Mouse (Mus musculus): ENCODE data around the gene Mettl26. TPM values are rescaled to one million over a fixed set of nuclear protein-coding genes. Genes with fewer than 3 reads are reported as not detected.

The Mettl26 gene
- polyA plus RNA-seq, 1 experiment = 77.3 TPM

GRCm38 (mm10) chr17:25877741-25878610 lies 3.1 kb downstream of the Mettl26 start:
- 97% methylated on average over 32 of the region's 32 CpGs for WGBS
- Histone ChIP-seq H3K36me3 (ENCODE audit: control insufficient read depth, insufficient read depth, low read length) (no peaks in the 10 kb centered on the region), H3K27ac (ENCODE audit: control insufficient read depth, insufficient read depth, low read length) (no peak overlapping the region), H3K4me1 (replicated peaks; ENCODE audit: control insufficient read depth, insufficient read depth, low read length) (peaks cover 17% of the 10 kb centered on the region), H3K4me3 (ENCODE audit: control insufficient read depth, insufficient read depth, low read length) (no peak overlapping the region), H3K27me3 (ENCODE audit: control insufficient read depth, insufficient read depth, low read length) (no peaks in the 10 kb centered on the region)
- no peak for TF ChIP-seq POLR2A (IDR thresholded peaks at IDR 0.05; ENCODE audit: control insufficient read depth, extremely low read depth, insufficient read depth, low read length, poor library complexity)
- TF ChIP-seq CTCF (IDR thresholded peaks at IDR 0.05; ENCODE audit: borderline replicate concordance, control insufficient read depth, extremely low read depth, insufficient read depth, low read length, poor library complexity) = no peak
- DNase-seq = no peak

DNA sequence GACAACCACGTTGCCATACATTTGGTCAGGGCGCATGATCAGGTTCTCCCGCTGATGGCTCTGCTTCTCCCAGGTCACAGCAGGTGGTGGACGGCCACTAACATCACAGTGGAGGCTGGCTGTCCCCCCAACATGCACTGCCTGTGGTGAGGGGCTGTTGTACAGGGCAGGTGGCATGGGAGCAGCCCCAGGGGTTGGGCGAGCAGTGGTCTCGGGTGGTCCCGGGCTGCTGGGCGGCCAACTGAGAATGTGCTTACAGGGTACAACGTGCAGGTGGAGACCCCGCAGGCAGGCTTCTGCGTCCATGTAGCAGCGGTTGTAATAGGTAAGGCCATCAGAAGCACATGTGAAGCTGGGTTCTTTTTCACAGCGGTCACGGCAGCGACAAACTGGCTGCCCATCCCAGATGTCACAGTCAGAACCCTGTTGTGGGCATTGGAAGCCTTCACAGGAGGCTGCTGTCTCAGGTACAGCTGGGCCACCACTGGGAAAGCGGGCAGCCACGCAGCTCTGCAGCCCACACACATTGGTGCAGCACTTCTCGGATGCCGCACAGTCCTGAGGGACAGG lies 3.8 kb downstream of the Mettl26 start:
- DNase-seq = no peak
- Histone ChIP-seq H3K4me1 (replicated peaks; ENCODE audit: control insufficient read depth, insufficient read depth, low read length) (peaks cover 17% of the 10 kb centered on the region), H3K27ac (ENCODE audit: control insufficient read depth, insufficient read depth, low read length) (no peak overlapping the region), H3K36me3 (ENCODE audit: control insufficient read depth, insufficient read depth, low read length) (no peaks in the 10 kb centered on the region; the same call in 1 of the 2 replicates), H3K27me3 (ENCODE audit: control insufficient read depth, insufficient read depth, low read length) (no peaks in the 10 kb centered on the region), H3K4me3 (ENCODE audit: control insufficient read depth, insufficient read depth, low read length) (no peak overlapping the region)
- no peak for TF ChIP-seq POLR2A (IDR thresholded peaks at IDR 0.05; ENCODE audit: control insufficient read depth, extremely low read depth, insufficient read depth, low read length, poor library complexity)
- no peak for TF ChIP-seq CTCF (IDR thresholded peaks at IDR 0.05; ENCODE audit: borderline replicate concordance, control insufficient read depth, extremely low read depth, insufficient read depth, low read length, poor library complexity)
- 96% methylated on average over 19 of the region's 19 CpGs for WGBS

DNA sequence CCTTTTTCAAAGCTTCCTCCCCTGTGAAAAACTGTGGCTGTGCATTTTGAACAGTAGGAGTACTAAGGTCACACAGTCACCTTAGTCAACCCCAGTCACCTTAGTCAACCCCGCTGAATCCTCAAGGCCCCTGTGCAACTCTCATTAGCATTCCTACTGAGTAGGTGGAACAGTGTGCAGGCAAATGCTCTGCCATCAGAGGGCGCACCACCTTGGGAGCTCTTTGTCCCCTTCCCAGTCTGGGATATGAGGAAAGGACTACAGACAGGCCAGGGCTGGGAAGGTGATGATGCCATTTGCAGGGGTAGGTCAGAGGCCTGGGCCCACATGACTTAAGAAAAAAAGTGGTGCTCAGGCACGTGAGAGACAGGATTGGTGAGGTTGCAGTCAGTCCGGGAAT lies 4.4 kb downstream of the Mettl26 start:
- Histone ChIP-seq H3K4me1 (replicated peaks; ENCODE audit: control insufficient read depth, insufficient read depth, low read length) (peaks cover 13% of the 10 kb centered on the region), H3K4me3 (ENCODE audit: control insufficient read depth, insufficient read depth, low read length) (no peak overlapping the region), H3K27me3 (ENCODE audit: control insufficient read depth, insufficient read depth, low read length) (no peaks in the 10 kb centered on the region), H3K36me3 (ENCODE audit: control insufficient read depth, insufficient read depth, low read length) (peaks cover 1% of the 10 kb centered on the region; the same call in 1 of the 2 replicates), H3K27ac (ENCODE audit: control insufficient read depth, insufficient read depth, low read length) (no peak overlapping the region)
- no peak for DNase-seq
- WGBS = 91% methylated on average over 4 of the region's 4 CpGs
- TF ChIP-seq POLR2A (IDR thresholded peaks at IDR 0.05; ENCODE audit: control insufficient read depth, extremely low read depth, insufficient read depth, low read length, poor library complexity) (no peak), CTCF (IDR thresholded peaks at IDR 0.05; ENCODE audit: borderline replicate concordance, control insufficient read depth, extremely low read depth, insufficient read depth, low read length, poor library complexity) (peak; percentile 36; the same call in 1 of the 2 replicates)

GRCm38 (mm10) chr17:25879750-25880149 lies 4.9 kb downstream of the Mettl26 start:
- H3K27ac ChIP-seq (ENCODE audit: control insufficient read depth, insufficient read depth, low read length) = no peak overlapping the region
- H3K4me3 ChIP-seq (ENCODE audit: control insufficient read depth, insufficient read depth, low read length) = no peak overlapping the region
- no peaks in the 10 kb centered on the region for H3K27me3 ChIP-seq (ENCODE audit: control insufficient read depth, insufficient read depth, low read length)
- TF ChIP-seq CTCF (IDR thresholded peaks at IDR 0.05; ENCODE audit: borderline replicate concordance, control insufficient read depth, extremely low read depth, insufficient read depth, low read length, poor library complexity) (no peak), POLR2A (IDR thresholded peaks at IDR 0.05; ENCODE audit: control insufficient read depth, extremely low read depth, insufficient read depth, low read length, poor library complexity) (no peak)
- no peak for DNase-seq
- H3K4me1 ChIP-seq (replicated peaks; ENCODE audit: control insufficient read depth, insufficient read depth, low read length) = peaks cover 9% of the 10 kb centered on the region
- H3K36me3 ChIP-seq (ENCODE audit: control insufficient read depth, insufficient read depth, low read length) = peaks cover 3% of the 10 kb centered on the region; the same call in 1 of the 2 replicates
- WGBS = 96% methylated on average over 8 of the region's 8 CpGs

- TF ChIP-seq CTCF (IDR thresholded peaks at IDR 0.05; ENCODE audit: borderline replicate concordance, control insufficient read depth, extremely low read depth, insufficient read depth, low read length, poor library complexity) (no peak), POLR2A (IDR thresholded peaks at IDR 0.05; ENCODE audit: control insufficient read depth, extremely low read depth, insufficient read depth, low read length, poor library complexity) (no peak)
- Histone ChIP-seq H3K27ac (ENCODE audit: control insufficient read depth, insufficient read depth, low read length) (no peak within 1 kb of the TSS), H3K4me1 (replicated peaks; ENCODE audit: control insufficient read depth, insufficient read depth, low read length) (peaks cover 9% of the 10 kb centered on the region), H3K36me3 (ENCODE audit: control insufficient read depth, insufficient read depth, low read length) (peaks cover 3% of the 10 kb centered on the region; the same call in 1 of the 2 replicates), H3K4me3 (ENCODE audit: control insufficient read depth, insufficient read depth, low read length) (no peak within 1 kb of the TSS), H3K27me3 (ENCODE audit: control insufficient read depth, insufficient read depth, low read length) (no peaks in the 10 kb centered on the region)
- 85% methylated on average over 5 of the region's 5 CpGs for WGBS
- DNase-seq = no peak
Observed at GRCm38 (mm10) chr17:25880196-25880910, 5.5 kb downstream of the Mettl26 start, which contains the start of gene Wfikkn1. Gene Wfikkn1 (minus strand): TSS chr17:25880858.
